Mouse (Mus musculus): ENCODE data around the gene Celsr1. TPM values are rescaled to one million over a fixed set of nuclear protein-coding genes. Genes with fewer than 3 reads are reported as not detected.
A peak's percentile ranks its signal among the peaks of the same experiment; 100 is the strongest.

The Celsr1 gene
- polyA plus RNA-seq, 1 experiment from 2014 or later = 3.6 TPM

- Histone ChIP-seq H3K27me3 (replicated peaks) (no peaks in the 10 kb centered on the region), H3K4me1 (0 out of 2 replicates have a peak, but pooled peaks cover 4% of the 10 kb centered on the region), H3K36me3 (0 out of 2 replicates have a peak, but pooled peaks cover 8% of the 10 kb centered on the region)
Observed at GRCm38 (mm10) chr15:85962691-85963090, 70.9 kb downstream of the Celsr1 start.

GRCm38 (mm10) chr15:85961651-85962050 lies 71.9 kb downstream of the Celsr1 start:
- Histone ChIP-seq H3K4me2 (replicated peaks) (no peak overlapping the region), H3K9me3 (no peaks in the 10 kb centered on the region), H3K4me3 (no peak overlapping the region), H3K27me3 (replicated peaks) (no peaks in the 10 kb centered on the region), H3K36me3 (0 out of 2 replicates have a peak, but pooled peaks cover 10% of the 10 kb centered on the region), H3K9ac (no peak overlapping the region), H3K4me1 (0 out of 2 replicates have a peak, but pooled peaks cover 1% of the 10 kb centered on the region), H3K27ac (no peak overlapping the region)
- WGBS = 86% methylated on average over 4 of the region's 4 CpGs
- no peak for ATAC-seq (ENCODE audit: low FRiP score, low read depth)

More at GRCm38 (mm10) chr15:85962691-85963090, 70.9 kb downstream of the Celsr1 start:
- Histone ChIP-seq H3K4me3 (no peak overlapping the region), H3K27ac (no peak overlapping the region), H3K9ac (no peak overlapping the region), H3K9me3 (no peaks in the 10 kb centered on the region), H3K4me2 (replicated peaks) (no peak overlapping the region)
- ATAC-seq (ENCODE audit: low FRiP score, low read depth) = no peak
- 94% methylated on average over 8 of the region's 8 CpGs for WGBS

DNA sequence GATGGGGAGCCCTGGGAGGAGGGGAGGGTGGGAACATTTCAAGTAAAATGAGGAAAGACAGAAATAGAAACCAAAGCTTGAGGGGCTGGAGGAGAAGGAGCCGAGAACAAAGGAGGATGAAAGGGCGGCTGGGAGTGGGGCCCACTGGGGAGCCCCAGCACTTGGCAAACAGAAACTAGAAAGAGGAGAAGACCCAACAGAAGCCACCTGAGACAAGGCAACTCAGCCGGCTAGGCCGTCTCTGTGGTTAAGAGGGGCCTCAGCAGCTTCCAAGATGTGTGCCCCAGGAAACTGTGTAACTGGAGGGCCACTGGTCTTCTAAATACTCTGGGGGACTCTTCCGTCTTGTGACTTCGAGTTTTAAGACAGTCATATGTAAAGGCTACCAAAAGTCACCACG lies 72.4 kb downstream of the Celsr1 start:
- 83% methylated on average over 7 of the region's 7 CpGs for WGBS
- Histone ChIP-seq H3K4me1 (no peaks in the 10 kb centered on the region), H3K27ac (no peak overlapping the region), H3K27me3 (replicated peaks) (no peaks in the 10 kb centered on the region), H3K9me3 (no peaks in the 10 kb centered on the region), H3K4me2 (replicated peaks) (no peak overlapping the region), H3K4me3 (no peak overlapping the region), H3K9ac (no peak overlapping the region), H3K36me3 (0 out of 2 replicates have a peak, but pooled peaks cover 10% of the 10 kb centered on the region)
- ATAC-seq (ENCODE audit: low FRiP score, low read depth) = no peak

- WGBS = 61% methylated on average over 6 of the region's 6 CpGs
- Histone ChIP-seq H3K4me3 (no peak overlapping the region), H3K9me3 (no peaks in the 10 kb centered on the region), H3K4me2 (replicated peaks) (no peak overlapping the region), H3K9ac (no peak overlapping the region), H3K27me3 (replicated peaks) (no peaks in the 10 kb centered on the region), H3K36me3 (0 out of 2 replicates have a peak, but pooled peaks cover 4% of the 10 kb centered on the region), H3K27ac (no peak overlapping the region), H3K4me1 (no peaks in the 10 kb centered on the region)
- ATAC-seq (ENCODE audit: low FRiP score, low read depth) = no peak
Observed at GRCm38 (mm10) chr15:85956202-85956601, 77.4 kb downstream of the Celsr1 start.

GRCm38 (mm10) chr15:85953458-85953857 lies 80.1 kb downstream of the Celsr1 start:
- WGBS = 84% methylated on average over 6 of the region's 6 CpGs
- H3K9ac ChIP-seq = no peak overlapping the region
- no peaks in the 10 kb centered on the region for H3K27me3 ChIP-seq (replicated peaks)
- 0 out of 2 replicates have a peak, but pooled peaks cover 2% of the 10 kb centered on the region for H3K36me3 ChIP-seq
- no peak overlapping the region for H3K4me3 ChIP-seq
- H3K4me1 ChIP-seq = peaks cover 4% of the 10 kb centered on the region; the same call in 1 of the 2 replicates
- H3K9me3 ChIP-seq = no peaks in the 10 kb centered on the region
- H3K27ac ChIP-seq = no peak overlapping the region
- ATAC-seq (ENCODE audit: low FRiP score, low read depth) = no peak
- H3K4me2 ChIP-seq (replicated peaks) = no peak overlapping the region

GRCm38 (mm10) chr15:85949421-85950164 lies 84.0 kb downstream of the Celsr1 start:
- Histone ChIP-seq H3K36me3 (no peaks in the 10 kb centered on the region), H3K27me3 (replicated peaks) (no peaks in the 10 kb centered on the region), H3K9me3 (no peaks in the 10 kb centered on the region), H3K27ac (no peak overlapping the region), H3K9ac (no peak overlapping the region), H3K4me2 (replicated peaks) (no peak overlapping the region), H3K4me1 (peaks cover 19% of the 10 kb centered on the region), H3K4me3 (no peak overlapping the region)
- no peak for ATAC-seq (ENCODE audit: low FRiP score, low read depth)
- WGBS = 59% methylated on average over 16 of the region's 16 CpGs

GRCm38 (mm10) chr15:85947967-85948366 lies 85.6 kb downstream of the Celsr1 start:
- Histone ChIP-seq H3K4me3 (no peak overlapping the region), H3K27me3 (replicated peaks) (no peaks in the 10 kb centered on the region), H3K27ac (no peak overlapping the region), H3K9me3 (no peaks in the 10 kb centered on the region), H3K4me2 (replicated peaks) (peak overlapping the region; percentile 25), H3K4me1 (peaks cover 19% of the 10 kb centered on the region), H3K36me3 (no peaks in the 10 kb centered on the region), H3K9ac (no peak overlapping the region)
- ATAC-seq (ENCODE audit: low FRiP score, low read depth) = peak; percentile 21; the same call in 1 of the 2 replicates
- 28% methylated on average over 8 of the region's 8 CpGs for WGBS

DNA sequence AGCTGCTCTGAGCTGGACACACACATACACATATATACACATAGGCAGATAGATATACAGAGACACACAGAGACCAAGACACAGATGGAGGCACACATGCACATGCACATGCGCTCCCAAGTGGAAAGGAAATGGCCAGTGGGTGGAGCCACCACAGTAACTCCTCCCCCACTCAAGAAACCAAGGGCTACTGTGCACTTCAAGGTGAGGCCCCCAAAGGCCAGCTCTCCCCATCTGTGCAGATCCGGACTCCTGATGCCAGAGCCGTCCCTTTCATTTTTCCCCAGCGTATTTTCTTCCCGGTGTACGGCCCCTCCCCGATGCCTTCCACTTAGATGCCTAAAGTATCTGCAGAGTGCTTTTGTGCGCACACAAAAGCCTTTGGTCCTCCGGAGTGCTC lies 86.0 kb downstream of the Celsr1 start:
- Histone ChIP-seq H3K4me3 (no peak overlapping the region), H3K4me2 (replicated peaks) (peak overlapping the region; percentile 25), H3K9me3 (no peaks in the 10 kb centered on the region), H3K9ac (no peak overlapping the region), H3K27me3 (replicated peaks) (no peaks in the 10 kb centered on the region), H3K4me1 (peaks cover 19% of the 10 kb centered on the region), H3K27ac (no peak overlapping the region), H3K36me3 (no peaks in the 10 kb centered on the region)
- 21% methylated on average over 9 of the region's 9 CpGs for WGBS
- peak; percentile 25; the same call in 1 of the 2 replicates for ATAC-seq (ENCODE audit: low FRiP score, low read depth)

DNA sequence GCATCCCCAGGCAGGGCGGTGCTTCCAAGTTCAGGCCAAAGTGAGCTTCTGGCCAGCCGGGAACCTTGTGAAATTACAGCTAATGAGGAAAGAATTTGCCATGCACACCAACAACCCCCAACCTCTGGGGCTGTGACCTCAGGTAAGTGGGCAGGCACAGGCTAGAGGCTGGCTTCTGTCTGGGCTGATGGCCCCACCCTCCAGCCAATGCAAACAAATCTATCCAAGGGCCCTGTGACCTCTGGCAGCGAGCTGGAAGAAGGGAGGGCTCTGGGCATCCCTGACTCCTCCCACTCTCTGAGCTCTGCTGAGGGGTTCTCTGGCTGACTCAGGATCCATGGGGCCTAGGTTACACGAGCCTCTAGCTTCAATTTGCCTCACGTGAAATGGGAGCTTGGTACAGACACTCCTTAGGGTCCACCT lies 97.9 kb downstream of the Celsr1 start:
- H3K4me1 ChIP-seq = peaks cover 5% of the 10 kb centered on the region
- peaks cover 13% of the 10 kb centered on the region; the same call in 1 of the 2 replicates for H3K36me3 ChIP-seq
- no peaks in the 10 kb centered on the region for H3K27me3 ChIP-seq (replicated peaks)
- H3K9me3 ChIP-seq = no peaks in the 10 kb centered on the region
- no peak overlapping the region for H3K9ac ChIP-seq
- 38% methylated on average over 5 of the region's 5 CpGs for WGBS
- no peak for ATAC-seq (ENCODE audit: low FRiP score, low read depth)
- no peak overlapping the region for H3K4me2 ChIP-seq (replicated peaks)
- no peak overlapping the region for H3K27ac ChIP-seq
- H3K4me3 ChIP-seq = no peak overlapping the region

GRCm38 (mm10) chr15:85928161-85928560 lies 105.4 kb downstream of the Celsr1 start:
- H3K27ac ChIP-seq = no peak overlapping the region
- no peak overlapping the region for H3K9ac ChIP-seq
- no peaks in the 10 kb centered on the region for H3K9me3 ChIP-seq
- no peaks in the 10 kb centered on the region for H3K27me3 ChIP-seq (replicated peaks)
- no peaks in the 10 kb centered on the region for H3K4me1 ChIP-seq
- WGBS = 90% methylated on average over 12 of the region's 12 CpGs
- H3K4me2 ChIP-seq (replicated peaks) = no peak overlapping the region
- H3K36me3 ChIP-seq = peaks cover 18% of the 10 kb centered on the region; the same call in 1 of the 2 replicates
- no peak for ATAC-seq (ENCODE audit: low FRiP score, low read depth)
- no peak overlapping the region for H3K4me3 ChIP-seq

DNA sequence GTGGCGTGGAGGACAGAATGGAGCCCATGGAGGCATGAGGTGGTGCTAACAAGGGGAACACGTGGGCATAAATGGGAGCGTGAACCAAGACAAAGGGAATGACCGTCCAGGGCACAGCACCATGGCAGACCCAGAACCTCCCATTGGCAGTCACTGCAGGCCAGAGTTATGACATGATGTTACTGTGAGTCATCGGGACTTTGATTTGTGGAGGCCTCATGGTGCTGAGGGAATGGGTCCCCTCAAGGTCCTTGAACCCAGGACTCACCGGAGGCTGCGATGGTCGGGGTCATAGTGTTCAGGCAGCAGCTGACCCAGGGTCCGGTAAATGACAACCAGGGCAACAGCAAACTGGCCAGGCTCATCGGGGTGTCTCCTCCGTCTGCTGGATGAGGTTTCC lies 111.7 kb downstream of the Celsr1 start:
- H3K9me3 ChIP-seq = no peaks in the 10 kb centered on the region
- peaks cover 17% of the 10 kb centered on the region; the same call in 1 of the 2 replicates for H3K36me3 ChIP-seq
- H3K27me3 ChIP-seq (replicated peaks) = 0 out of 2 replicates have a peak, but pooled peaks cover 4% of the 10 kb centered on the region
- no peak overlapping the region for H3K9ac ChIP-seq
- peaks cover 17% of the 10 kb centered on the region for H3K4me1 ChIP-seq
- H3K4me2 ChIP-seq (replicated peaks) = no peak overlapping the region
- no peak overlapping the region for H3K27ac ChIP-seq
- no peak overlapping the region for H3K4me3 ChIP-seq
- WGBS = 94% methylated on average over 11 of the region's 11 CpGs
- ATAC-seq (ENCODE audit: low FRiP score, low read depth) = no peak

DNA sequence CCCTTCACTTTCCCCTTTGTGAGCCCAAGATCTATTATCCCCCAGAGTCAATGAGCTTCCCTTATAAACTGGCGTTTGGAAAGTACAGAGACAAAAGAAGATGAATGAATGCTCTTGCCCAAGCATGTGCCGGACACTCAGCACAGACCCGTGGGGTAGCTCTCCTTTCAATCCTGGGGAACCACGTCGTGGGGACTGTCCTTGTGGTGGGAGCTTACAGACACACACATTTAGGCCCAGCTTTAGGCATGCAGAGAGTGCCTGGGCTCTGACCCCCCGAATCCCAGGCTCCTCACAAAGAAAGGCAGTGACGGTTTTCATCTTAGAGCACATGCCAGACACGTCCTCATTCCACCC lies 113.7 kb downstream of the Celsr1 start:
- H3K27me3 ChIP-seq (replicated peaks) = 0 out of 2 replicates have a peak, but pooled peaks cover 4% of the 10 kb centered on the region
- peak; percentile 84 for ATAC-seq (ENCODE audit: low FRiP score, low read depth)
- peaks cover 17% of the 10 kb centered on the region for H3K4me1 ChIP-seq
- no peak overlapping the region for H3K4me3 ChIP-seq
- no peak overlapping the region for H3K4me2 ChIP-seq (replicated peaks)
- no peak overlapping the region for H3K9ac ChIP-seq
- 29% methylated on average over 8 of the region's 8 CpGs for WGBS
- H3K36me3 ChIP-seq = peaks cover 26% of the 10 kb centered on the region
- no peak overlapping the region for H3K27ac ChIP-seq
- H3K9me3 ChIP-seq = no peaks in the 10 kb centered on the region; the same call in 1 of the 2 replicates
